Mouse (Mus musculus): ENCODE results near the gene Zfp160. TPM values are rescaled to one million over a fixed set of nuclear protein-coding genes. Genes with fewer than 3 reads are reported as not detected.
"Not testable (repeated sequence)": the region's sequence is repeated elsewhere in the genome, so short reads cannot be mapped to it uniquely, and the experiment has no call there.

The Zfp160 gene
- polyA plus RNA-seq, 1 experiment from 2014 or later = 8.2 TPM

GRCm38 (mm10) chr17:21050901-21051300 lies 42.2 kb downstream of the Zfp160 start:
- Histone ChIP-seq H3K36me3 (ENCODE audit: control insufficient read depth, insufficient read depth, low read length) (no peaks in the 10 kb centered on the region), H3K4me3 (ENCODE audit: low read length) (no peak overlapping the region), H3K27ac (ENCODE audit: low read length) (no peak overlapping the region), H3K9me3 (ENCODE audit: control insufficient read depth, low read length) (no peaks in the 10 kb centered on the region), H3K9ac (ENCODE audit: low read depth, low read length) (no peak overlapping the region), H3K4me1 (ENCODE audit: control insufficient read depth, insufficient read depth, low read length) (no peaks in the 10 kb centered on the region), H3K4me2 (ENCODE audit: low read depth, low read length) (no peak overlapping the region), H3K27me3 (replicated peaks; ENCODE audit: control insufficient read depth, insufficient read depth, low read length) (no peaks in the 10 kb centered on the region)
- ATAC-seq = no peak
- 79% methylated on average over 1 of the region's 1 CpGs for WGBS

GRCm38 (mm10) chr17:21051341-21051740 lies 42.6 kb downstream of the Zfp160 start:
- H3K4me3 ChIP-seq (ENCODE audit: low read length); H3K9me3 ChIP-seq (ENCODE audit: control insufficient read depth, low read length); H3K36me3 ChIP-seq (ENCODE audit: control insufficient read depth, insufficient read depth, low read length); H3K27me3 ChIP-seq (replicated peaks; ENCODE audit: control insufficient read depth, insufficient read depth, low read length); H3K4me1 ChIP-seq (ENCODE audit: control insufficient read depth, insufficient read depth, low read length); H3K4me2 ChIP-seq (ENCODE audit: low read depth, low read length); H3K9ac ChIP-seq (ENCODE audit: low read depth, low read length); H3K27ac ChIP-seq (ENCODE audit: low read length): not testable (repeated sequence)
- ATAC-seq = peak; percentile 40; the same call in 1 of the 2 replicates
- no CpG with 5 or more reads among the region's 3 CpGs for WGBS

- ATAC-seq; H3K27ac ChIP-seq (ENCODE audit: low read length); H3K9me3 ChIP-seq (ENCODE audit: control insufficient read depth, low read length); H3K4me3 ChIP-seq (ENCODE audit: low read length); H3K27me3 ChIP-seq (replicated peaks; ENCODE audit: control insufficient read depth, insufficient read depth, low read length); H3K9ac ChIP-seq (ENCODE audit: low read depth, low read length); H3K4me2 ChIP-seq (ENCODE audit: low read depth, low read length); H3K4me1 ChIP-seq (ENCODE audit: control insufficient read depth, insufficient read depth, low read length); H3K36me3 ChIP-seq (ENCODE audit: control insufficient read depth, insufficient read depth, low read length): not testable (repeated sequence)
- 83% methylated on average over 3 of the region's 3 CpGs for WGBS
Measured at GRCm38 (mm10) chr17:21051919-21052318, 43.2 kb downstream of the Zfp160 start.

- H3K9me3 ChIP-seq (ENCODE audit: control insufficient read depth, low read length) = no peaks in the 10 kb centered on the region
- H3K36me3 ChIP-seq (ENCODE audit: control insufficient read depth, insufficient read depth, low read length) = no peaks in the 10 kb centered on the region
- no peak for ATAC-seq
- no peaks in the 10 kb centered on the region for H3K27me3 ChIP-seq (replicated peaks; ENCODE audit: control insufficient read depth, insufficient read depth, low read length)
- no peaks in the 10 kb centered on the region for H3K4me1 ChIP-seq (ENCODE audit: control insufficient read depth, insufficient read depth, low read length)
- H3K4me3 ChIP-seq (ENCODE audit: low read length) = no peak overlapping the region
- no peak overlapping the region for H3K4me2 ChIP-seq (ENCODE audit: low read depth, low read length)
- WGBS = 80% methylated on average over 2 of the region's 2 CpGs
- H3K27ac ChIP-seq (ENCODE audit: low read length) = no peak overlapping the region
- no peak overlapping the region for H3K9ac ChIP-seq (ENCODE audit: low read depth, low read length)
Measured at GRCm38 (mm10) chr17:21053267-21053666, 44.6 kb downstream of the Zfp160 start.

GRCm38 (mm10) chr17:21055111-21055510 lies 46.4 kb downstream of the Zfp160 start:
- not testable (repeated sequence) for H3K4me3 ChIP-seq (ENCODE audit: low read length); H3K9ac ChIP-seq (ENCODE audit: low read depth, low read length); H3K36me3 ChIP-seq (ENCODE audit: control insufficient read depth, insufficient read depth, low read length); H3K27ac ChIP-seq (ENCODE audit: low read length); H3K4me2 ChIP-seq (ENCODE audit: low read depth, low read length); ATAC-seq; H3K27me3 ChIP-seq (replicated peaks; ENCODE audit: control insufficient read depth, insufficient read depth, low read length); H3K9me3 ChIP-seq (ENCODE audit: control insufficient read depth, low read length); H3K4me1 ChIP-seq (ENCODE audit: control insufficient read depth, insufficient read depth, low read length)
- WGBS = 75% methylated on average over 1 of the region's 1 CpGs

GRCm38 (mm10) chr17:21065501-21065900 lies 56.8 kb downstream of the Zfp160 start:
- ATAC-seq = peak; percentile 69; the same call in 1 of the 2 replicates
- H3K4me3 ChIP-seq (ENCODE audit: low read length) = no peak overlapping the region
- WGBS = 14% methylated on average over 1 of the region's 1 CpGs
- no peak overlapping the region for H3K9ac ChIP-seq (ENCODE audit: low read depth, low read length)
- H3K27me3 ChIP-seq (replicated peaks; ENCODE audit: control insufficient read depth, insufficient read depth, low read length) = no peaks in the 10 kb centered on the region
- no peaks in the 10 kb centered on the region for H3K4me1 ChIP-seq (ENCODE audit: control insufficient read depth, insufficient read depth, low read length)
- H3K4me2 ChIP-seq (ENCODE audit: low read depth, low read length) = no peak overlapping the region
- no peaks in the 10 kb centered on the region for H3K36me3 ChIP-seq (ENCODE audit: control insufficient read depth, insufficient read depth, low read length)
- no peak overlapping the region for H3K27ac ChIP-seq (ENCODE audit: low read length)
- no peaks in the 10 kb centered on the region for H3K9me3 ChIP-seq (ENCODE audit: control insufficient read depth, low read length)

- no peaks in the 10 kb centered on the region for H3K4me1 ChIP-seq (ENCODE audit: control insufficient read depth, insufficient read depth, low read length)
- no peak for ATAC-seq
- no peak overlapping the region for H3K9ac ChIP-seq (ENCODE audit: low read depth, low read length)
- no peaks in the 10 kb centered on the region for H3K9me3 ChIP-seq (ENCODE audit: control insufficient read depth, low read length)
- H3K4me2 ChIP-seq (ENCODE audit: low read depth, low read length) = no peak overlapping the region
- no peak overlapping the region for H3K4me3 ChIP-seq (ENCODE audit: low read length)
- H3K27ac ChIP-seq (ENCODE audit: low read length) = no peak overlapping the region
- no peaks in the 10 kb centered on the region for H3K36me3 ChIP-seq (ENCODE audit: control insufficient read depth, insufficient read depth, low read length)
- H3K27me3 ChIP-seq (replicated peaks; ENCODE audit: control insufficient read depth, insufficient read depth, low read length) = no peaks in the 10 kb centered on the region
Measured at GRCm38 (mm10) chr17:21067036-21067435, 58.3 kb downstream of the Zfp160 start.

- H3K27ac ChIP-seq (ENCODE audit: low read length); H3K27me3 ChIP-seq (replicated peaks; ENCODE audit: control insufficient read depth, insufficient read depth, low read length); H3K36me3 ChIP-seq (ENCODE audit: control insufficient read depth, insufficient read depth, low read length); H3K4me2 ChIP-seq (ENCODE audit: low read depth, low read length); H3K4me1 ChIP-seq (ENCODE audit: control insufficient read depth, insufficient read depth, low read length); H3K9me3 ChIP-seq (ENCODE audit: control insufficient read depth, low read length); H3K4me3 ChIP-seq (ENCODE audit: low read length); ATAC-seq; H3K9ac ChIP-seq (ENCODE audit: low read depth, low read length): not testable (repeated sequence)
- no CpG with 5 or more reads among the region's 3 CpGs for WGBS
Measured at GRCm38 (mm10) chr17:21069443-21069842, 60.7 kb downstream of the Zfp160 start.

GRCm38 (mm10) chr17:21070971-21071370 lies 62.3 kb downstream of the Zfp160 start:
- not testable (repeated sequence) for H3K4me1 ChIP-seq (ENCODE audit: control insufficient read depth, insufficient read depth, low read length); H3K4me3 ChIP-seq (ENCODE audit: low read length); H3K27me3 ChIP-seq (replicated peaks; ENCODE audit: control insufficient read depth, insufficient read depth, low read length); H3K27ac ChIP-seq (ENCODE audit: low read length); H3K9ac ChIP-seq (ENCODE audit: low read depth, low read length); H3K9me3 ChIP-seq (ENCODE audit: control insufficient read depth, low read length); ATAC-seq; H3K4me2 ChIP-seq (ENCODE audit: low read depth, low read length); H3K36me3 ChIP-seq (ENCODE audit: control insufficient read depth, insufficient read depth, low read length)
- WGBS = 76% methylated on average over 2 of the region's 2 CpGs
